Mouse (Mus musculus) bone marrow, adult 2 months (tissue): Measurements from ENCODE around the gene Cadps.

ENCODE experiments used
- CTCF ChIP-seq: fragments of 200-500 bp; IDR thresholded peaks from 2 replicates; pipeline ENCODE4 v1.5.1; 2011; ENCODE audit warnings: low read length, control low read depth; ENCODE audit not compliant: control insufficient read depth, insufficient read depth
- POLR2A ChIP-seq: fragments of 200-500 bp; IDR thresholded peaks from 2 replicates; pipeline ENCODE4 v1.6.1; 2011; ENCODE audit warnings: low read depth, mild to moderate bottlenecking, control low read depth, low read length, borderline replicate concordance; ENCODE audit not compliant: control insufficient read depth

GRCm38 (mm10) chr14:12341789-12342457 is 481.0 kb downstream of the Cadps start:
- TF ChIP-seq POLR2A = no peak
- TF ChIP-seq CTCF = no peak
